Mouse (Mus musculus): ENCODE measurements at regions not wholly inside any gene's neighbourhood (a gene's known extent, or its start where the extent isn't known, plus 50 kb on each side); places are given as distances from the start of the nearest gene placed in this dataset.

- ATAC-seq (replicated peaks; ENCODE audit: low FRiP score, poor library complexity, severe bottlenecking) = no peak
Measured at GRCm38 (mm10) chrX:11387200-11387940, 59.7 kb downstream of the H2al1j start.

- no peak for ATAC-seq (replicated peaks; ENCODE audit: low FRiP score, poor library complexity, severe bottlenecking)
Measured at GRCm38 (mm10) chrX:11388860-11389259, 61.2 kb downstream of the H2al1j start.

- no peak for ATAC-seq (replicated peaks; ENCODE audit: low FRiP score, poor library complexity, severe bottlenecking)
Measured at GRCm38 (mm10) chrX:11400406-11400805, 72.8 kb downstream of the H2al1j start.

GRCm38 (mm10) chrX:11404369-11404768 lies 76.7 kb downstream of the H2al1j start:
- no peak for ATAC-seq (replicated peaks; ENCODE audit: low FRiP score, poor library complexity, severe bottlenecking)

GRCm38 (mm10) chrX:11412316-11412826 lies 84.7 kb downstream of the H2al1j start:
- no peak for ATAC-seq (replicated peaks; ENCODE audit: low FRiP score, poor library complexity, severe bottlenecking)

- no peak for ATAC-seq (replicated peaks; ENCODE audit: low FRiP score, poor library complexity, severe bottlenecking)
Measured at GRCm38 (mm10) chrX:11415662-11416061, 88.0 kb downstream of the H2al1j start.

- ATAC-seq (replicated peaks; ENCODE audit: low FRiP score, poor library complexity, severe bottlenecking) = no peak
Measured at GRCm38 (mm10) chrX:11416510-11416909, 88.9 kb downstream of the H2al1j start.

GRCm38 (mm10) chrX:11417861-11418260 lies 90.2 kb downstream of the H2al1j start:
- ATAC-seq (replicated peaks; ENCODE audit: low FRiP score, poor library complexity, severe bottlenecking) = no peak

GRCm38 (mm10) chrX:11418261-11418660 lies 90.6 kb downstream of the H2al1j start:
- ATAC-seq (replicated peaks; ENCODE audit: low FRiP score, poor library complexity, severe bottlenecking) = no peak

- ATAC-seq (replicated peaks; ENCODE audit: low FRiP score, poor library complexity, severe bottlenecking) = no peak
Measured at GRCm38 (mm10) chrX:11419162-11419631, 91.6 kb downstream of the H2al1j start.

- no peak for ATAC-seq (replicated peaks; ENCODE audit: low FRiP score, poor library complexity, severe bottlenecking)
Measured at GRCm38 (mm10) chrX:11432403-11433004, 104.9 kb downstream of the H2al1j start.

- no peak for ATAC-seq (replicated peaks; ENCODE audit: low FRiP score, poor library complexity, severe bottlenecking)
Measured at GRCm38 (mm10) chrX:11435338-11435737, 107.7 kb downstream of the H2al1j start.

- ATAC-seq (replicated peaks; ENCODE audit: low FRiP score, poor library complexity, severe bottlenecking) = no peak
Measured at GRCm38 (mm10) chrX:11437151-11437944, 109.7 kb downstream of the H2al1j start.

GRCm38 (mm10) chrX:11443543-11443942 lies 115.9 kb downstream of the H2al1j start:
- no peak for ATAC-seq (replicated peaks; ENCODE audit: low FRiP score, poor library complexity, severe bottlenecking)

GRCm38 (mm10) chrX:11444261-11444725 lies 116.7 kb downstream of the H2al1j start:
- ATAC-seq (replicated peaks; ENCODE audit: low FRiP score, poor library complexity, severe bottlenecking) = no peak

- no peak for ATAC-seq (replicated peaks; ENCODE audit: low FRiP score, poor library complexity, severe bottlenecking)
Measured at GRCm38 (mm10) chrX:11448711-11449110, 121.1 kb downstream of the H2al1j start.

GRCm38 (mm10) chrX:11458521-11458920 lies 130.9 kb downstream of the H2al1j start:
- no peak for ATAC-seq (replicated peaks; ENCODE audit: low FRiP score, poor library complexity, severe bottlenecking)

GRCm38 (mm10) chrX:11463955-11464511 lies 136.4 kb downstream of the H2al1j start:
- no peak for ATAC-seq (replicated peaks; ENCODE audit: low FRiP score, poor library complexity, severe bottlenecking)

- ATAC-seq (replicated peaks; ENCODE audit: low FRiP score, poor library complexity, severe bottlenecking) = no peak
Measured at GRCm38 (mm10) chrX:11466191-11466590, 138.6 kb downstream of the H2al1j start.
